Comparison of ENCODE assay signal across 9 mouse cellular contexts in genomic region chr4:45506613-45507012, GRCm38 (mm10). TPM values are rescaled to one million over a fixed set of nuclear protein-coding genes. Genes with fewer than 3 reads are reported as not detected.
DNase-seq lines count a peak whose midpoint lies in the region; ATAC-seq lines count a peak whose summit lies in the region.
"Had no signal": no experiment of that assay in that cellular context is flagged by ENCODE, and none has a peak within 500 bp of the region (broad histone marks: within the 10 kb centered on the region; RNA-seq: fewer than 3 reads in every experiment).

No protein-coding gene starts in this region.

- ATAC-seq in heart, embryonic 14.5 days (ENCODE audit: insufficient number of reproducible peaks, insufficient read depth, low FRiP score, low read depth), result no peak
- ATAC-seq in midbrain, embryonic 11.5 days (ENCODE audit: low FRiP score), result no peak
- ATAC-seq in limb, embryonic 12.5 days (ENCODE audit: insufficient number of reproducible peaks, insufficient read depth, low FRiP score, low TSS enrichment, low read depth), result 0 out of 2 replicates have a peak, but pooled peaks have one; percentile 29
- ATAC-seq in CD4-positive, CD25-positive, alpha-beta regulatory T cell, adult 4 months, result no peak
- ATAC-seq: forebrain, postnatal 0 days had no signal

- DNase-seq in heart, adult 8-10 months (ENCODE audit: low spot score), result no peak
- DNase-seq in midbrain, embryonic 10.5 days (ENCODE audit: low spot score), result no peak
- no peak for DNase-seq in midbrain, embryonic 11.5 days (ENCODE audit: low spot score, missing footprints)
- DNase-seq in ovary, postnatal 36 days (ENCODE audit: low spot score), result no peak
- DNase-seq: forebrain, postnatal 0 days had no signal

- peak overlapping the region; percentile 54 for H3K4me2 ChIP-seq in heart, embryonic 14.5 days (ENCODE audit: low read length)
- H3K4me2 ChIP-seq in midbrain, embryonic 11.5 days, result no peak overlapping the region
- peak overlapping the region; percentile 13; the same call in 1 of the 2 replicates for H3K4me2 ChIP-seq in limb, embryonic 12.5 days
- H3K4me2 ChIP-seq: midbrain, embryonic 12.5 days had no signal

- peaks cover 64 to 77% of the 10 kb centered on the region in 2 experiments for H3K4me1 ChIP-seq in heart, embryonic 14.5 days (ENCODE audit: control insufficient read depth in 2 of 2, insufficient read depth in 2 of 2, low read length in 2 of 2)
- peaks cover 55% of the 10 kb centered on the region for H3K4me1 ChIP-seq in midbrain, embryonic 10.5 days
- H3K4me1 ChIP-seq in midbrain, embryonic 11.5 days (ENCODE audit: control insufficient read depth, insufficient read depth, low read length), result no peaks in the 10 kb centered on the region; the same call in 1 of the 2 replicates
- peaks cover 80% of the 10 kb centered on the region for H3K4me1 ChIP-seq in limb, embryonic 12.5 days (replicated peaks)

- H3K27me3 ChIP-seq in heart, embryonic 14.5 days (ENCODE audit: control insufficient read depth, insufficient read depth, low read length), result no peaks in the 10 kb centered on the region
- peaks cover 25% of the 10 kb centered on the region for H3K27me3 ChIP-seq in midbrain, embryonic 10.5 days (ENCODE audit: low read depth, poor library complexity, severe bottlenecking)
- no peaks in the 10 kb centered on the region for H3K27me3 ChIP-seq in midbrain, embryonic 11.5 days (ENCODE audit: control insufficient read depth, insufficient read depth, low read length)
- no peaks in the 10 kb centered on the region; the same call in 1 of the 2 replicates for H3K27me3 ChIP-seq in limb, embryonic 12.5 days

- H3K9me3 ChIP-seq in heart, embryonic 14.5 days (ENCODE audit: control insufficient read depth, low read length), result no peaks in the 10 kb centered on the region
- H3K9me3 ChIP-seq in midbrain, embryonic 10.5 days (replicated peaks), result no peaks in the 10 kb centered on the region
- H3K9me3 ChIP-seq in midbrain, embryonic 11.5 days (ENCODE audit: control insufficient read depth, low read length), result no peaks in the 10 kb centered on the region
- H3K9me3 ChIP-seq in limb, embryonic 12.5 days, result no peaks in the 10 kb centered on the region
- H3K9me3 ChIP-seq: midbrain, embryonic 12.5 days had no signal

- 18% methylated on average over 5 of the region's 5 CpGs for WGBS in heart, embryonic 14.5 days
- WGBS in midbrain, embryonic 10.5 days, result 74% methylated on average over 5 of the region's 5 CpGs
- 66% methylated on average over 5 of the region's 5 CpGs for WGBS in midbrain, embryonic 11.5 days
- 36% methylated on average over 5 of the region's 5 CpGs for WGBS in limb, embryonic 12.5 days

- H3K36me3 ChIP-seq in heart, embryonic 14.5 days (ENCODE audit: control insufficient read depth, insufficient read depth, low read length), result no peaks in the 10 kb centered on the region
- no peaks in the 10 kb centered on the region for H3K36me3 ChIP-seq in midbrain, embryonic 10.5 days
- no peaks in the 10 kb centered on the region for H3K36me3 ChIP-seq in midbrain, embryonic 11.5 days (ENCODE audit: control insufficient read depth, insufficient read depth, low read length)
- no peaks in the 10 kb centered on the region for H3K36me3 ChIP-seq in limb, embryonic 12.5 days
- H3K36me3 ChIP-seq: midbrain, embryonic 12.5 days had no signal

- peak overlapping the region; percentile 67 for H3K9ac ChIP-seq in heart, embryonic 14.5 days (ENCODE audit: low read length)
- H3K9ac ChIP-seq in midbrain, embryonic 11.5 days (ENCODE audit: low read length), result no peak overlapping the region
- no peak overlapping the region for H3K9ac ChIP-seq in limb, embryonic 12.5 days (replicated peaks)
- H3K9ac ChIP-seq: forebrain, postnatal 0 days; midbrain, embryonic 12.5 days had no signal

- H3K4me3 ChIP-seq in heart, embryonic 14.5 days (ENCODE audit: control insufficient read depth in 1 of 2, insufficient read depth in 1 of 2, low read depth in 1 of 2, low read length in 2 of 2), result no peak overlapping the region
- H3K4me3 ChIP-seq in midbrain, embryonic 10.5 days, result no peak overlapping the region
- no peak overlapping the region for H3K4me3 ChIP-seq in midbrain, embryonic 11.5 days (ENCODE audit: low read depth, low read length)
- no peak overlapping the region for H3K4me3 ChIP-seq in limb, embryonic 12.5 days (replicated peaks)
- H3K4me3 ChIP-seq: midbrain, embryonic 12.5 days had no signal

- H3K27ac ChIP-seq in heart, embryonic 14.5 days (replicated peaks in 1 of 2; ENCODE audit: control insufficient read depth in 1 of 2, insufficient read depth in 1 of 2, low read depth in 2 of 2, low read length in 2 of 2), result peak overlapping the region; percentile 88 to 99
- H3K27ac ChIP-seq in midbrain, embryonic 10.5 days (replicated peaks), result peak overlapping the region; percentile 57; the same call in 1 of the 2 replicates
- H3K27ac ChIP-seq in midbrain, embryonic 11.5 days (ENCODE audit: low read depth, low read length), result no peak overlapping the region
- peak overlapping the region; percentile 64 for H3K27ac ChIP-seq in limb, embryonic 12.5 days
- H3K27ac ChIP-seq: midbrain, embryonic 12.5 days had no signal

RNA-seq across cellular contexts. Expression of gene Shb, which starts 25.7 kb away (rescaled TPM):
- 15.3 and 19.0 TPM in 2 replicates for polyA plus RNA-seq in heart, embryonic 14.5 days (2014; fragmentation: Nextera tagmentation; extraction: Ambion mirVana)
- total RNA-seq in heart, adult 8-10 months (2022), result 10 to 100 TPM; 23.7 to 44.2 (median 32.3) TPM
- 1.2 and 2.5 TPM in 2 replicates for polyA plus RNA-seq in midbrain, embryonic 10.5 days (2016; fragmentation: Nextera tagmentation; extraction: Ambion mirVana)
- 2.7 and 2.8 TPM in 2 replicates for polyA plus RNA-seq in midbrain, embryonic 11.5 days (2014; fragmentation: Nextera tagmentation; extraction: Ambion mirVana)
- 6.6 and 8.3 TPM in 2 replicates for polyA plus RNA-seq in limb, embryonic 12.5 days (2016; fragmentation: Nextera tagmentation; extraction: Ambion mirVana)
- polyA plus RNA-seq in CD4-positive, CD25-positive, alpha-beta regulatory T cell, adult 4 months (2017; shearing (Covaris generic)), result under 1 TPM in 1 of 2 experiments, not detected in 1; 0.34 TPM
